Mouse (Mus musculus): Measurements from ENCODE around the gene Ccdc177.

DNA sequence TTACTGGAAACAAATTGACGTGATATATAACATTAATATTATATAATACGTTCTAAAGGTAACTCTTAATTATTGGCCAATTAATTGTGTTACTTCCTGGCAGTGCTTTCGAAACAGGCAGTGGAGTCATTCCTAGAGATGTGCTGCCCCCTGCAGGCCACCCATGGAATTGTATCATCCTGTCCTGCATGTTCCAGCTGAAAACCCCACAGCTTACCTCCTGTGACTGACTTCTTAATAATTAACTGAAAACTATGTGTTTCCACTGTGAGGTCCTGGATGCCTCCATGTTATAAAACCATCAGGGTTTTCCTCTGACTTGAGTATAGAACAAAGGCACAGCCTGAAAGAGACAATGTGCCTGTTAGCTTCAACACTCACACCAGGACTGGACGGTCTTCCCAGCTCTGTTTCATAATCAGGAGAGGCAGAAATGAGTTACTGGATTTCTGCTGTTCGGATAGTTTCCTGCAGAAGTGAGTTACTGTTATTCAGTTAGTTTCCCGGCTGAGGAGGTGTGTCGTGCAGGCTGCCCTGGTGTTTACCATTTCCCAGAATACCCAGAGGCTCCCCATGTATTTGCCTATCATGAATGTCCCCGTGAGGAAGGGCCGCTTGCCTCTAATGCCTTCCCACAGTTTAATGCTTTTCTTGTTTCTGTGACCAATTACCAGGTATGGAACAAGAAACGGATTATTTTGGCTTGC, 35.5 kb downstream of the Ccdc177 start:
- TF ChIP-seq CTCF (IDR thresholded peaks at IDR 0.05; ENCODE audit: low read depth, low read length) (peak; percentile 94), POLR2AphosphoS5 (IDR thresholded peaks at IDR 0.05; ENCODE audit: insufficient replicate concordance, low read depth, low read length) (no peak), TAL1 (conservative IDR thresholded peaks at IDR 0.05; ENCODE audit: low read depth, low read length) (no peak), GATA1 (IDR thresholded peaks at IDR 0.05; ENCODE audit: borderline replicate concordance, low read length) (no peak), GATA2 (IDR thresholded peaks at IDR 0.05; ENCODE audit: borderline replicate concordance, low read depth, low read length) (no peak)
